Mouse (Mus musculus): Measurements from ENCODE around the gene Rtkn.

- TF ChIP-seq CTCF (IDR thresholded peaks at IDR 0.05; ENCODE audit: low read depth) (no peak), EP300 (IDR thresholded peaks at IDR 0.05; ENCODE audit: low read depth) (no peak)
Observed at GRCm38 (mm10) chr6:83125331-83125730, 9.9 kb upstream of the Rtkn start, which contains the start of gene Ino80b.

All from liver, embryonic 14.5 days (tissue).